Mouse (Mus musculus) neural tube, embryonic 12.5 days (tissue): Measurements from ENCODE around the gene Qrich2. TPM values are rescaled to one million over a fixed set of nuclear protein-coding genes. Genes with fewer than 3 reads are reported as not detected.

ENCODE experiments used
- ATAC-seq: fragments of 200-750 bp; cut with Nextera tagmentation; 2 replicates; pipeline ENCODE4 v1.8.0; 2017; ENCODE audit warnings: low read depth, mild to moderate bottlenecking, moderate TSS enrichment, moderate library complexity; ENCODE audit not compliant: low FRiP score
- H3K27ac ChIP-seq: fragments of 300-500 bp; sonication (generic); 2 replicates; pipeline ENCODE4 v1.5.1; 2016
- H3K27me3 ChIP-seq: fragments of 300-500 bp; sonication (generic); replicated peaks from 2 replicates; pipeline ENCODE4 v1.6.1; 2016; ENCODE audit warnings: mild to moderate bottlenecking
- H3K36me3 ChIP-seq: fragments of 300-500 bp; sonication (generic); 2 replicates; pipeline ENCODE4 v1.6.1; 2016; ENCODE audit warnings: mild to moderate bottlenecking
- H3K4me1 ChIP-seq: fragments of 300-500 bp; sonication (generic); 2 replicates; pipeline ENCODE4 v1.6.1; 2016
- H3K4me2 ChIP-seq: fragments of 300-500 bp; sonication (generic); replicated peaks from 2 replicates; pipeline ENCODE4 v1.6.1; 2016; ENCODE audit warnings: mild to moderate bottlenecking
- H3K4me3 ChIP-seq: fragments of 300-500 bp; sonication (generic); 2 replicates; pipeline ENCODE4 v1.5.1; 2016
- H3K9ac ChIP-seq: fragments of 300-500 bp; sonication (generic); 2 replicates; pipeline ENCODE4 v1.6.1; 2016; ENCODE audit warnings: mild to moderate bottlenecking
- H3K9me3 ChIP-seq: fragments of 300-500 bp; sonication (generic); 2 replicates; pipeline ENCODE4 v1.6.1; 2016; ENCODE audit warnings: mild to moderate bottlenecking
- WGBS: fragments of 180-500 bp; shearing (Covaris S2); methylation state at CpG from one replicate; pipeline ENCODE4 v1.1.7; 2016; 5-methylcytosine and 5-hydroxymethylcytosine counted together
- polyA plus RNA-seq: library from polyadenylated mRNA; unstranded; fragments of >200 nt; fragmentation: Nextera tagmentation; extraction: Ambion mirVana; gene quantifications from 2 replicates; pipeline ENCODE4 v1.2.1, GENCODE M21; 2016

The Qrich2 gene
- polyA plus RNA-seq, 1 experiment from 2014 or later: not detected

DNA sequence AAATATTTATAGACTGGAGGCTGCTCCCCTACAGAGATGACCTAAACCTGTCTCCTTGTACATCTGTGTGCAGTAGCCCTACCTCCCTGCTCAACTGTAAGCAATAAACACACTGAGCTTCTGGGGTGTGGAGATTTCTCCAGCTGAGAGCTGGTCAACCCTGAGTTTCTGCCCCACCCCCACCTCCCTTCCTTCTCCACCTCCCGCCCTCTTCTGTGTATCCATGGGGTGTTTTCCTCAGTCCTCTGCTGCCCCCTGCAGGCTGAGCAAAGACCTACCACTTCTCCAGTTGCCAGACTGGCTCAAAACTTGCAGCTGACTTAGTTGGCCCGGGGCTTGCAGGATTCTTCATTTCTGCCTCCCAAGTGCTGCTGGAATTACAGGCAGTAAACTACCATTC lies 2.2 kb downstream of the Qrich2 start:
- Histone ChIP-seq H3K4me1 (peaks cover 3% of the 10 kb centered on the region; the same call in 1 of the 2 replicates), H3K27ac (no peak overlapping the region), H3K4me3 (no peak overlapping the region), H3K27me3 (no peaks in the 10 kb centered on the region), H3K9me3 (no peaks in the 10 kb centered on the region), H3K4me2 (no peak overlapping the region), H3K36me3 (no peaks in the 10 kb centered on the region), H3K9ac (no peak overlapping the region)
- ATAC-seq: no peak
- WGBS: 13% methylated on average over 2 of the region's 2 CpGs

DNA sequence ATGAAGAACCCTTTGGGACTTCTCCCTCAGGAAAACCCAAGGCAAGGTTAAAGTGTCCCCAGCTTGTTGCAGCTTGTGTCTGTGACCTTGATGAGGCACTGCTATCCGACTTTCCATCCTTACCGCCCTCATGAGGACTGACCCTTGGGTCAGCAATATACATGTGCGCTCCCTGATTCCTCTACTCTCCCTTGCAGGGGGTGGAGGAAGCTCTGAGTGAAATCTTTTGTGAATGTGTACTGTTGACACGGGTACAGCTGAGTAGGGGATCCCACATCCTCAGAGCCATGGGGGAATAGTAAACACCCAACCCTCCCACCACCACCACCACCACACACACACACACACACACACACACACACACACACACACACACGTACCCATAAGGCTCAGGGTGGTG lies 2.7 kb downstream of the Qrich2 start:
- H3K9ac ChIP-seq: no peak overlapping the region
- 65% methylated on average over 5 of the region's 5 CpGs for WGBS

DNA sequence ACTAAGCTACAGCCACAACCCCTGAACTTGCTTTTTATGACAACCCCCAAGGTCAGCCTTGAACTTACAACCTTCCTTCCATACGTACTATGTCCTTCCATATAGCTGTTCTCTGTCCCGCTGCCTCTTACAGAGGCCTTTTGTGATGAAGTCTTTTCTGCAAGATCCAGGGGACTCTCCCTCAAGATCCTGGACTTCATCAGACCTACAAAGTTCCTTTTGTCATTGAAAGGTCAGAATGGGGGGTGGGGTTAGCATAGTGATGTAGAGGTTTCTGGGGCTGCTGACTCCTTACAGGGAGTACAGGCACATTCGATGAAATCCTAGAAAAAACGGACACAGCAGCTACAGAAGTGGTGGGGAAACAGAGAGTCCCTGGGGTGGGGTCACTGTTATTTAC lies 6.3 kb downstream of the Qrich2 start:
- peaks cover 3% of the 10 kb centered on the region; the same call in 1 of the 2 replicates for H3K4me1 ChIP-seq
- no peaks in the 10 kb centered on the region for H3K36me3 ChIP-seq
- H3K9ac ChIP-seq: no peak overlapping the region
- no peak overlapping the region for H3K4me2 ChIP-seq
- no peaks in the 10 kb centered on the region for H3K9me3 ChIP-seq
- H3K27me3 ChIP-seq: no peaks in the 10 kb centered on the region
- no peak overlapping the region for H3K4me3 ChIP-seq
- ATAC-seq: no peak
- 55% methylated on average over 4 of the region's 4 CpGs for WGBS
- H3K27ac ChIP-seq: no peak overlapping the region

More for the DNA sequence above, 2.7 kb downstream of the Qrich2 start:
- Histone ChIP-seq H3K4me1 (peaks cover 3% of the 10 kb centered on the region; the same call in 1 of the 2 replicates), H3K4me3 (no peak overlapping the region), H3K27me3 (no peaks in the 10 kb centered on the region), H3K27ac (no peak overlapping the region), H3K9me3 (no peaks in the 10 kb centered on the region), H3K36me3 (no peaks in the 10 kb centered on the region), H3K4me2 (no peak overlapping the region)
- no peak for ATAC-seq

DNA sequence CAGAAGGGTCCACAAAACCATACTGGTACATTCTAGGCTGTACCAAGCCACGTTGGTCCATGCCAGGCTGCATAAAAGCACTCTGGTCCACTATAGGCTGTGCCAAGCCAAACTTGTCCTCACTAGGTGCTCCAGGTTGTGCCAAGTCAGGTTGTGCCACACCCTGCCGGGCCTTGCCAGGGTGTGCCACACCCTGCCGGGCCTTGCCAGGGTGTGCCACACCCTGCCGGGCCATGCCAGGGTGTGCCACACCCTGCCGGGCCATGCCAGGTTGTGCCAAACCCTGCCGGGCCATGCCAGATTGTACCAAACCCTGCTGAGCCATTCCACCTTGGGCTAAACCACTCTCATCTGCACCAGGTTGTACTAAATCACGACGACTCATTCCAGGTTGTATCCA lies 9.8 kb downstream of the Qrich2 start:
- H3K4me1 ChIP-seq: no peaks in the 10 kb centered on the region
- no peaks in the 10 kb centered on the region for H3K9me3 ChIP-seq
- H3K27me3 ChIP-seq: no peaks in the 10 kb centered on the region
- 90% methylated on average over 8 of the region's 8 CpGs for WGBS
- ATAC-seq: no peak
- no peak overlapping the region for H3K9ac ChIP-seq
- no peak overlapping the region for H3K4me3 ChIP-seq
- no peaks in the 10 kb centered on the region for H3K36me3 ChIP-seq
- H3K4me2 ChIP-seq: no peak overlapping the region
- no peak overlapping the region for H3K27ac ChIP-seq

DNA sequence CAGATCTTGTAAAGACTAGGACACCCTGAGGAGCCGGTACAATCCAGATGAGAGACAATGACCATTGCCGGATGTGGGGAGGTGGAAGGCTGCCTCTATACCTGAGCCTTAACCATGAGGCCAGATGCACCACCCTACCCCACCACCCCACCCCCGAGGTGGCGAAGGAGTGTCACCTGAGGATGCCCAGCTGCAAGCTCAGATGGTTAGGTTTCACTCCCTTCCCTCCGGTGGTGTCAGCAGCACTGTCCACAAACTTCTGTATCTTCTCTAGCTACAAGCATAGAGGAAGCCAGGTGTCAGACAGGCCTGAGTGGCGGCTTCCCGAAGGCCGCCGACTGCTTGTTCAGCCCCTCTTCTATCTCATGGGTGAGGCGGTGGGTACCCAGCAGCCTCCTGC lies 12.2 kb downstream of the Qrich2 start:
- Histone ChIP-seq H3K36me3 (no peaks in the 10 kb centered on the region), H3K4me3 (no peak overlapping the region), H3K27me3 (0 out of 2 replicates have a peak, but pooled peaks cover 3% of the 10 kb centered on the region), H3K4me1 (no peaks in the 10 kb centered on the region), H3K9me3 (0 out of 2 replicates have a peak, but pooled peaks cover 5% of the 10 kb centered on the region), H3K27ac (no peak overlapping the region), H3K4me2 (no peak overlapping the region), H3K9ac (no peak overlapping the region)
- WGBS: 93% methylated on average over 10 of the region's 10 CpGs
- ATAC-seq: no peak

DNA sequence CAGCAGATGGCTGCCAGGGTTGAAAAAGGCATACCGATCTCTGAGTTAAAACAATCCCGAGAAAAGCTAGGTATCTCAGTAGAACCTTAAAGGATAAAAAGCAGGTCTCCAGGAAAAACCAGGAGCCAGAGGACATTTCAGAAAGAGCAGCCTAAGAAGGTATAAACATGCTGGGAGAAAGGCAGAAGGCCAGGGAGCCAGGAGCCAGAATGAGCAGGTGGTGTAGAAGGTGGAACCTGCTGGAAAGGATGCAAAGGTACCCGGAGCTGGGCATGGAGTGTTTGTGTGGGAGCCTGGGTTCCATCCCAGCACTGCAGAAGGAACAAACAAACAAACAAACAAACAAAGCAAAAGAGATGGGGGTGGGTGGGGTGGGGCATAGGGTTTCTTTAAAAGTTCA lies 16.7 kb downstream of the Qrich2 start:
- WGBS: 97% methylated on average over 3 of the region's 3 CpGs
- H3K4me3 ChIP-seq: no peak overlapping the region
- H3K4me2 ChIP-seq: no peak overlapping the region
- 0 out of 2 replicates have a peak, but pooled peaks cover 5% of the 10 kb centered on the region for H3K9me3 ChIP-seq
- no peak overlapping the region for H3K9ac ChIP-seq
- no peak overlapping the region for H3K27ac ChIP-seq
- H3K4me1 ChIP-seq: peaks cover 7% of the 10 kb centered on the region; the same call in 1 of the 2 replicates
- ATAC-seq: no peak
- no peaks in the 10 kb centered on the region for H3K36me3 ChIP-seq
- H3K27me3 ChIP-seq: peaks cover 18% of the 10 kb centered on the region

DNA sequence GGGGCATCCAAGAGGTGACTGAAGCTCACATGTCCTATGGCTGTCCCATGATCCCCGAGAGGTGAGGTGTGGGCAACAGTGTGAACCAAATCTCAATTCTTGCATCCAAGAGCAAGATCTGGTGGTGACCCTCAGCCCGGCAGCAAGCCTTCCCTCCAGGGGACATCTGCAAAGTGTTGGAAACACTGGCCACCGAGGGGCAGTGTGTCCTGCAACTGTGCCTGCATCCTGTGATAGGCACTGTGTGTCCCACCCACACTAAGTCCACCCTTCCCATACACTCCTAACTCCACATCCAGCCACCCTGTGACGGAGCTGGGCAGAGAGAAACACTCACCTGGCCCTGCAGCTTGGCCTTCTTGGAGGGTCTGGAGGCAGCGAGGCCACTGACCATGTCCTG lies 18.2 kb downstream of the Qrich2 start:
- Histone ChIP-seq H3K27ac (no peak overlapping the region), H3K36me3 (no peaks in the 10 kb centered on the region), H3K9me3 (0 out of 2 replicates have a peak, but pooled peaks cover 5% of the 10 kb centered on the region), H3K9ac (no peak overlapping the region), H3K4me3 (no peak overlapping the region), H3K4me1 (peaks cover 11% of the 10 kb centered on the region; the same call in 1 of the 2 replicates), H3K27me3 (peaks cover 18% of the 10 kb centered on the region), H3K4me2 (no peak overlapping the region)
- no peak for ATAC-seq
- 71% methylated on average over 5 of the region's 5 CpGs for WGBS

DNA sequence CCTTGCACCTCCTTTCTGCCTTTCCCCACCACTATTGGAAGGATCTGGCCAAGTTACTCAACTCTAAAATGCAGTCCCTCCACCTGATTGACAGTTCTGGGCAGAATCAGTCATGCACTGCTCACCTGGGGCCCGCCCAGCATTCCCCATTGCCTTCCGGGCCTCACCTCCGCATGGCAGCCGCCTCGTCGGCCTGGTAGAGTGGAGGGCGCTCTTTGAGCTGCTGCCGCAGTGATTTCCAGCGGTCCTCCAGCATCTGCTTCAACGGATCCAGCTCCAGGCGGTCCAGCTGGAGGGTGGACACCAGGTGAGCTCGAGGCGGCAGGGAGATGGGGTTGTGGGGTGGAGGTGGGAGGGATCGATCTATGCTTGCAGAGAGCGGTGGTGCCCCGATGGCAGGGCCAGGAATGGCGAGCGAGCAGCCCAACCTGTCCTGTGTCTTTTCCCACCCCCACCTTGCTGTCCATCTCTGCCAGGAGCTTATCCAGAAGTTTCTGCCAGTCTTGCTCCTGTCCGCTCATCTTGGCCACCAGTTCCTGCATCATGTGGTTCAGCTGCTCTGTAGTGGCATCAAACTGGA lies 19.6 kb downstream of the Qrich2 start:
- WGBS: 16% methylated on average over 19 of the region's 19 CpGs
- H3K36me3 ChIP-seq: no peaks in the 10 kb centered on the region
- H3K4me2 ChIP-seq: no peak overlapping the region
- H3K4me1 ChIP-seq: peaks cover 11% of the 10 kb centered on the region; the same call in 1 of the 2 replicates
- H3K4me3 ChIP-seq: no peak overlapping the region
- no peak for ATAC-seq
- peaks cover 18% of the 10 kb centered on the region for H3K27me3 ChIP-seq
- H3K9ac ChIP-seq: no peak overlapping the region
- H3K27ac ChIP-seq: no peak overlapping the region
- H3K9me3 ChIP-seq: 0 out of 2 replicates have a peak, but pooled peaks cover 5% of the 10 kb centered on the region

DNA sequence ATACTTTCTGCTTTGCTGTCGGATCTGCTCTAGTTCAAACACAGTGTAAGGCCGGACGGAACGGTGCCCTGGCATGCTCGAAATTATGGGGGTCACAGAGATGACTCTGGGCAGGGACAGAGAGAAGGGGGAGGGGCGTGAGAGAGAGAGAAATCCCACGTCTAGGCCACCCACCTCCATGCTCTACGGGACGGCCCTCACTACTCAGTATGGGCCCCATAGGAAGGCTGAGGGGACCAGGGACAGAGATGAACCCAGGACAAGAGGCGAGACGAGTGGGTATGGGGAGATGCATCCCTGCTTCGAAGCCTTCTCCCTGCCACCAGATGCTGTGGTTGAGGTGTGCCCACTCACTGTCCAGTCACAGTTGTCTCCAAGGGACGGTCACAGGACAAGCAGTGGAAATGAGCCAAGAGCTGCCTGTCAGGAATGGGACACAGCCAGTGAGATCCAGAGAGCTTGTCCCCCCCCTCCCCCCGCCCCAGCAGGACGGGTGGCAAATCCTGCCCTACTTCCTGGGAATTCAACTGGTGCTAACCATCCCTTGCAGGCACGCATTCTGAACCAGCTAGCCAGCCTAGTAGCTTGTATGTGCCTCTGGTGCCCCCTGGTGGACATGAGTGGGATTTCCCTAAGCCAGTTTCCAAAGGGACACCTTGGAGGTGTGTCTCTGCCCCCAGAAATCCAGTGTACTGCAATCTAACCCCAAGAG lies 20.3 kb downstream of the Qrich2 start:
- H3K4me1 ChIP-seq: peaks cover 11% of the 10 kb centered on the region; the same call in 1 of the 2 replicates
- 0 out of 2 replicates have a peak overlapping the region, but pooled peaks have one; percentile 16 for H3K4me2 ChIP-seq

DNA sequence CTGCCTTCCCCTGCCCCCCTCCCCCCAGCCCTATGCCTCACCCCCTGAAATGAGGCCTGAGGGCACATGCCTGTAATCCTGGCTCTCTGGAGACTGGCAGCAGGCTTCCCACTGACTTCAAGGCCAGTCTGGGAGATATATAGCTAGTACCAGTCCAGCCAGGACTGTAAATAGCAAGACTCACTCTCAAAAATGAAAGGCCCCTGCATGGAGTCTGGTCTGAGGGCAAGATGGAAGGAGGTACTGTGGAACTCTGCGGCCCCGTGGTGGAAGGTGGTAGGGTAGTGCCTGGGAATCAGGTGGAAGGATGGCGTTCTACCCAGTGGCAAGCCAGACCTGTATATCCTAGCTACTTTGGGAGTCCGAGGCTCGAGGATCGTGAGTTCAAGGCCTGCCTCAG lies 22.1 kb downstream of the Qrich2 start:
- H3K4me2 ChIP-seq: no peak overlapping the region
- ATAC-seq: no peak
- no peaks in the 10 kb centered on the region for H3K9me3 ChIP-seq
- peaks cover 15% of the 10 kb centered on the region for H3K27me3 ChIP-seq
- peaks cover 11% of the 10 kb centered on the region; the same call in 1 of the 2 replicates for H3K4me1 ChIP-seq
- H3K9ac ChIP-seq: no peak overlapping the region
- whole genome bisulfite sequencing: 92% methylated on average over 6 of the region's 6 CpGs
- no peak overlapping the region for H3K4me3 ChIP-seq
- H3K27ac ChIP-seq: no peak overlapping the region
- H3K36me3 ChIP-seq: peaks cover 4% of the 10 kb centered on the region

More for the DNA sequence above, 20.3 kb downstream of the Qrich2 start:
- H3K9me3 ChIP-seq: 0 out of 2 replicates have a peak, but pooled peaks cover 5% of the 10 kb centered on the region
- H3K36me3 ChIP-seq: no peaks in the 10 kb centered on the region
- no peak overlapping the region for H3K9ac ChIP-seq
- H3K4me3 ChIP-seq: no peak overlapping the region
- H3K27ac ChIP-seq: no peak overlapping the region
- peak; percentile 52; the same call in 1 of the 2 replicates for ATAC-seq
- peaks cover 18% of the 10 kb centered on the region for H3K27me3 ChIP-seq
- WGBS: 30% methylated on average over 16 of the region's 16 CpGs

DNA sequence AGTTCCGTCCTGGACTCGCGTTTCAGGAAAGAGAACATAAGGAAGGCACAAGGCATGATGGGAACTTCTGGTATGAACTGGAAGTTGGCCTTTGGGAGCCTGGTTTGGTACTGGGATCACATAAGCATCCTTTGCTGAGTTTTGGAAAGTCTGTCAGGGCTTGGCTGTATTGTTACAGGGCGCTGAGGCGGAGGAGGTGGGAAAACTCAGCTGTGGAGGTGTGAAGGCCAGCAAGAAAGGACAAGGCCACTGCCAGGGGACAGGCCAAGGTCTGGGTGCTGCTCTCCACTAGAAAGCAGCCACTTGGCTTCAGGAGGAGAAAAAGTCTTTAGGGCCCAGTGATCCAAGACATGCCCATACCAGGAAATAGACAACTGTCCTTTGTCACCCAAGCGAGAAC lies 22.7 kb downstream of the Qrich2 start:
- no peak overlapping the region for H3K9ac ChIP-seq
- H3K4me2 ChIP-seq: no peak overlapping the region
- 87% methylated on average over 6 of the region's 6 CpGs for WGBS
- no peak for ATAC-seq
- H3K36me3 ChIP-seq: peaks cover 6% of the 10 kb centered on the region
- no peak overlapping the region for H3K4me3 ChIP-seq
- peaks cover 11% of the 10 kb centered on the region; the same call in 1 of the 2 replicates for H3K4me1 ChIP-seq
- peaks cover 15% of the 10 kb centered on the region for H3K27me3 ChIP-seq
- H3K27ac ChIP-seq: no peak overlapping the region
- no peaks in the 10 kb centered on the region for H3K9me3 ChIP-seq

DNA sequence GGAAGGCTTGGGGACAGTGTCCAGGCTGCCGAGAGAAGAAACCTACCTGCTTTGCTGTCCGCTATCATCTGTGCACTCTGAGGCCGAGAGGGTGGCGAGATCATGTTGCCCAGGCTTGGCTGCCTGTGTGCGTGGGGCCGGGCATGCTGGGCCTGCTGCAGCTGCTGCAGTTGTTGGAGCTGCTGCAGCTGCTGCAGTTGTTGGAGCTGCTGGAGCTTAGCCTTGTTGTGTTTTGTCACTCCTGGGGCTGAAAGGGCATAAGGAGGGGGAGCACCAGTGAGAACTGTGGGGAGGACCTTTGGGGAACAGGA lies 23.2 kb downstream of the Qrich2 start:
- Histone ChIP-seq H3K4me3 (no peak overlapping the region), H3K27ac (no peak overlapping the region), H3K9me3 (no peaks in the 10 kb centered on the region), H3K27me3 (peaks cover 15% of the 10 kb centered on the region), H3K4me1 (peaks cover 11% of the 10 kb centered on the region; the same call in 1 of the 2 replicates), H3K4me2 (no peak overlapping the region), H3K36me3 (peaks cover 6% of the 10 kb centered on the region), H3K9ac (0 out of 2 replicates have a peak overlapping the region, but pooled peaks have one; percentile 1)
- no peak for ATAC-seq
- 78% methylated on average over 6 of the region's 6 CpGs for WGBS
